Mouse (Mus musculus): ENCODE results near the gene 1810010H24Rik.
"Not testable (repeated sequence)": the region's sequence is repeated elsewhere in the genome, so short reads cannot be mapped to it uniquely, and the experiment has no call there.

Gene 1810010H24Rik

DNA sequence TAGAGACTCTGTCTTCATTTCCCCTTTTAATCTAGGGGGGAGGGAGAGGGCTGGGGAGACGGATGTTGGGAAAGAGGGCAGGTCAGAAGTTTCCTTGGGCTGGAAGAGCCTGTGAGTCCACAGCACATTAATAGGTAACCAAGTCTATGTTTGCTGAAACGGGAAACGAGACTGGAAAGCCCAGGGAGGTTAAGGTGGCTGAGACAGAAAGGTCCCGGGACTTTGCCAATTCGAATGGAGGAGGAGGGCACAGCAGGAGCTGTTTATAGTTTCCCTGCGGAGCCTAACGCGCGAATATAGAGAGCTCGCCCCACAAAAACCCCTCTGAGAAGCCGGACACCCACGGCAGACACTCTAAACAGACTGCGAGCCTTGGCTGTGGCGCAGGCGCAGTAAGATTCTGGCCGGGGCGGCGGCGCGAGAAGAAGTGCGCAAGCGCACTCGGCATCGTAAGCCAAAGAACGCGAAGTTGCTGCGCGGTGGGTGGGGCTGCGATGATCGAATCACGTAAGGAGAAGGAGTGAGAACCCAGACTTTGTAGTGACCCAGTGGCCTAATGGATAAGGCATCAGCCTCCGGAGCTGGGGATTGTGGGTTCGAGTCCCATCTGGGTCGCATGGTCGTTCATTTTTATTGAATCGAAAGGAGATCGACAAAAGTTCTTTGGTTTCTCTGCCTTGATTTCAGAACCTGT is 13.0 kb upstream of the 1810010H24Rik start:
- in situ Hi-C loops (cut with MboI, MseI): no loop called here

GRCm38 (mm10) chr11:107014020-107014585 is 11.4 kb upstream of the 1810010H24Rik start:
- in situ Hi-C loops (cut with MboI, MseI): no loop called here

DNA sequence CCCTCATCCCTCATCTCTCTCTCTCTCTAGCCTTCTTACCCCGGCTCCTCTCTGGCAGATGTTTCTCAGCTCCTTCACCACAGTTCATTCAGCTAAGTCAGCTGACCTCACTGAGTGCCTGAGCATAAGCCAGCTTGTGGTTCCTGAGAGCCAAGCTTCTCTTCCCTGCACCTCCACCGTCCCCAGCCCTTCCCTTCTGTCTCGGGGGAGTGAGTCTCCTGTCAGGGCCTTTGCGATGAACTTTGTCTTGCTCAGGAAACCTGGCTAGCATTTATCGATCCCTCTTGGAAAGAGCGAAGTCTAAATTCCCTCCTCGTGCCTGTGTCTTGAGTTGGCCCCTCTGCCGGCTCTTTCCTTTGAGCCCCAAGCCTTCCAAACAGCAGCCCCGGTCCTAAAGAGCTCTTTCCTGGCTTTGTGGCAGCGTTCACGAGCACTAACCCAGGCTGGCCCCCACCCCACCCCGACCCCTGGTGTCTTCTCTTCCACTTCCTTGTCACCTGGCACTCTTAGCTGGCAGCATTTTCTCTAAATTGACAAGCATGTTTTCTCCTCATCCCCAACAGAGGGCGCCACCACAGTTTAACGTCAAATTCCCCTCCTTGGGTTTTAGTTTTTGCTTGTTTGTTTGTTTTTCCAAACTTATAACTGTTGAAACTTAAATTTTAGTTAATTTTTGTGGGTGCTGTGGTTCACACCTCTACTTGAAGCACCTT is 10.7 kb upstream of the 1810010H24Rik start:
- in situ Hi-C loops (cut with MboI, MseI): no loop called here

GRCm38 (mm10) chr11:107015535-107016187 is 9.8 kb upstream of the 1810010H24Rik start:
- in situ Hi-C loops (cut with MboI, MseI): not testable (repeated sequence)

- in situ Hi-C loops (cut with MboI, MseI): no loop called here
Measured at GRCm38 (mm10) chr11:107016893-107017292, 8.6 kb upstream of the 1810010H24Rik start.

GRCm38 (mm10) chr11:107017339-107017886 is 8.1 kb upstream of the 1810010H24Rik start:
- in situ Hi-C loops (cut with MboI, MseI): no loop called here

DNA sequence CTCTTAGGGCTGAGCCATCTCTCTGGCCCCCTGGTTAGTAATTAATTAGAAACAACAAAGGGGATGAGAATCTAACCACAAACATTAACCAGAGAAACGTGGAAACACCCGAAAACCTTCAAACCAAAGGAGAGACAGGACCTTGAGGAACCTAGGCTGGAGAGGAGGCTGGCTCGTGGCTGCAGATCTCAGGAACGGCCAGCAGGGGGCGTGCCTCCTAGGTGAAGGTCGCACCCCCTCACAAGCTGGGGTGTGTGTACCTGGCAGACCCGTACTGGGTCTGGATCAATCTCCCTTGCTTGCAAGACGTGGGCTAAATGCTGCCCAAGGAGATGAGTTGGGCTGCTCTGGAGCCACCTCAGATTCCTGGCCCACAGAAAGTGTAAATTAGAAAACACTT is 6.9 kb upstream of the 1810010H24Rik start:
- in situ Hi-C loops (cut with MboI, MseI): no loop called here

- in situ Hi-C loops (cut with MboI, MseI): no loop called here
Measured at GRCm38 (mm10) chr11:107019318-107019717, 6.2 kb upstream of the 1810010H24Rik start.

- in situ Hi-C loops (cut with MboI, MseI): not testable (repeated sequence)
Measured at GRCm38 (mm10) chr11:107019722-107020121, 5.8 kb upstream of the 1810010H24Rik start.

GRCm38 (mm10) chr11:107022050-107022683 is 3.3 kb upstream of the 1810010H24Rik start:
- in situ Hi-C loops (cut with MboI, MseI): no loop called here

DNA sequence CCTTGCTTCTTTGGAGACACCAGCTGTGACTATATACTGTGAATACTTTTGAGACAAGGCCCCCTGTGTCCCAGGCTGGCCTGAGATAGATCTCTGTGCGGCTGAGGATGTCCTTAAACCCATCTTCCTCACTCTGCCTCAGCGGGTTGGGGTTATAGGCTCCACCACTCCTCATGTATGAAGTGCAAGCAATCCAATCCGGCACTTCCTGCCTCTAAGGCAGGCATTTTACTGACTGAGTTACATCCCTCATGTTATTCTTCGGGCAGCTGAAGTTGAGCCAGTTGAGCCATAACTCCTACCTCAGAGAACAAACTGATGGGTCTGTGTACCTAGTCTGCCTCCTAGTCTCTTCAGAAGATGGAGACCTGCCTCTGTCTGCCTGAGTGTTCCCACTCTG is 1.1 kb upstream of the 1810010H24Rik start:
- in situ Hi-C loops (cut with MboI, MseI): no loop called here

DNA sequence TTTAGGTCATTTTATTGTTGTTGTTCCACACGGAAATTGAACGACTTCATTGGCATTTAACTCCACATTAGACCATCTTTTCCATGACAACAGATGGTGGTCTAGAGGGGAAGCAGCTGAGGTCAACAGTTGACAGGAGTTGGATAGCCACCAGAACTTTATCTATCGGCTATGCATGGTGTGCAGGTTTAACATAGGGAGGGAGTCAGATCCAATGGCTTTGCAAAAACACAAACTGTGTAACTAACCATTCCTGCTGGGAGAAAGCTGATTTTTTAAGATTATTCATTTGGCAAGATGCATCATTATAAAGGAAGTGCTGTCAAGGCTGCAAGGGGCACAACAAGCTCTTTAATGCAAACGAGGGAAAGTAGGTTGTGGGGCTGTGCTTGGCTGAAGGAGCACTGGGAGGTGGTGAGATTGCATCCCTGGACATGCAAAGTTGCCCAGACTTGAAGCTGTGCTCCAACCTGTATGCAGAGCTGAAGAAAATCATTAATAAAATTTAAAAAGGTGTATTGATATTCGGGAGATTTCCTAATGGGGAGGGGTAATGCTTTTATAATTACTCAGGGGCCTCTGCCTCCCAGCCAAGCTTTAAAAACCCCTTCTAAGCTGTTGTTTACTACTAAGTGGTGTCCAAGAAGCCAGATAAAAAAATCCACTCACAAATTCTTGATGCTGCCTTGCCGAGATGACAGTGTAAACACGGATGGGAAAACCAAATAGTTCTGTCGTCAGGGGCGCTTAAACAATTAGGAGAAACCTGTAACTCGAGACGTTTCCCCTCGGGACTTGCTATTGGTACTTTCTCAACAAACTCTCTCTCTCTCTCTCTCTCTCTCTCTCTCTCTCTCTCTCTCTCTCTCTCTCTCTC is 1.3 kb downstream of the 1810010H24Rik start:
- in situ Hi-C loops (cut with MboI, MseI): no loop called here

GRCm38 (mm10) chr11:107027431-107028274 is 2.2 kb downstream of the 1810010H24Rik start:
- in situ Hi-C loops (cut with MboI, MseI): no loop called here

DNA sequence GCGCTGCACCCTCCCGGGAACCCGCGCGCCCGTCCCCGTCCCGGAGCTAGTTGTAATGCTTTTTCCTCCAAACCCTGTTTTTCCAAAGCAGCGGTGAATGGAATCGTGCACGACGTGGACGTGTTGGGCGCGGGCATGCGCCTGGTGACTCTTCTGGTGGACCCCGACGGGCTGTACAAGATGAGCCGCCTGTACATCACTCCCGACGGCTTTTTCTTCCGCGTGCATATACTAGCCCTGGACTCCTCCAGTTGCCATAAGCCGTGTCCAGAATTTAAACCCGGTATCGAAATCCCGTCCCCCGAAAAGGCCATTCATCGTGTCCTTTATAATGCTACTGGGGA is 2.8 kb downstream of the 1810010H24Rik start:
- in situ Hi-C loops (cut with MboI, MseI): no loop called here

DNA sequence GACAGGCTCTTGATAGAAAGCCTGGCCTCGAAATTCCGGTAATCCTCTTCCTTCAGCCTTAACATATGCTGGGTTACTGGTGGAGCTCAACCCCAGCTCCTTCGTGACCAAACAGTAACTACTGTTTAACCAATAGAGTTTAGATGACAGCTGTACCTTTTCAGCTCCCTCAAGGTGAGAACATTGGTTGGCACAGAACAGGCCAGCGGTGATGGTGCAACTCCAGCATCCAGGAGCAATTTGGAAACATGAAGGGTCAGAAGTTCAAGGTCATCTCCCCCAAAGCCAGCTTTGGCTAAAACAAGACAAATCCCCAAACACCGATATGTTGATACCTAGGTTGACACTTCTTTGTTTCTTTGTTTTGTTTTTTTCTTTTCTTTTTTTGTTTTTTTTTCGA is 3.3 kb downstream of the 1810010H24Rik start:
- in situ Hi-C loops (cut with MboI, MseI): no loop called here

- in situ Hi-C loops (cut with MboI, MseI): no loop called here
Measured at GRCm38 (mm10) chr11:107029536-107029935, 4.1 kb downstream of the 1810010H24Rik start.

DNA sequence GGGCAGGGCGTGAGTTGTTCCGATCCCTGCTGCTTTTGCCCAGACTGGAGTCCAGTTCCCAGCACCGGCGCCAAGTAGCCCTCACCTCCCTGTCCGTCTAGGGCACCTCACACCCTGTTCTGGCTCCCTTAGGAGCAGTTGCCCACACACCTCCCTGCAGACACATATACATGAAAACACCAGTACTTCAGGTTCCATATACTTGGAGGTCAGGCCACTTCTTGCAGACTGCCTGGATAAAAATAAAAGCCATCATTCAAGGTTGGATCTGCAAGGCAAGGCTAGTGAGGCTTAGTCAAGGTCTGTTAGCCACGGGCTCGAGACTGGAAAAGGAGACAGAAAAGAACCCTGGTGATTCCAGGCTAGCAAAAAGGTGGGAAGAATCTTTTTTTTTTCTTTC is 6.2 kb downstream of the 1810010H24Rik start:
- in situ Hi-C loops (cut with MboI, MseI): no loop called here

GRCm38 (mm10) chr11:107034085-107034810 is 8.8 kb downstream of the 1810010H24Rik start:
- in situ Hi-C loops (cut with MboI, MseI): no loop called here

DNA sequence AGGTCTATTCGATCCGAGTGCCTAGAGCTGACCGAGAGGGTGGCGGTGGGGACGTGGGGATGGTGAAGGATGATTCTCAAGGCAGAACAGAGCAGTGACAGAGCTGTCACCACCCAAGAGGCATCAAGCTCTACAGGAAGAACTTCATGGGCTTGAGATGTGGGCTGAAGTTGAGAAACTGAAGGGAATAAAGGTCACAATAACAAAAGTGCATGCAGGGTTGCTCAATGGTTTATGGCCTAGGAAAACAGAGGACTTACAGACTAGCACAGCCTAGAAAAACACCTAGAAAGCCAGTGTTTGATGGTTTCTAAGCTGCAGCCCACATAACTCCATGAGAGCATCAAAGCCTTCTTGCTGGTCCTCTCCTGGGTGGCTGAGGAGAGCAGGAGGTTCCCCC is 13.9 kb downstream of the 1810010H24Rik start:
- in situ Hi-C loops (cut with MboI, MseI): no loop called here
